Mouse (Mus musculus) urinary bladder, postnatal 10 days (tissue): ENCODE results near the gene F11r.

Experiments
- DNase-seq: peaks from one replicate; pipeline ENCODE4 v3.0.0; 2022; ENCODE audit warnings: low spot score

F11r gene

DNA sequence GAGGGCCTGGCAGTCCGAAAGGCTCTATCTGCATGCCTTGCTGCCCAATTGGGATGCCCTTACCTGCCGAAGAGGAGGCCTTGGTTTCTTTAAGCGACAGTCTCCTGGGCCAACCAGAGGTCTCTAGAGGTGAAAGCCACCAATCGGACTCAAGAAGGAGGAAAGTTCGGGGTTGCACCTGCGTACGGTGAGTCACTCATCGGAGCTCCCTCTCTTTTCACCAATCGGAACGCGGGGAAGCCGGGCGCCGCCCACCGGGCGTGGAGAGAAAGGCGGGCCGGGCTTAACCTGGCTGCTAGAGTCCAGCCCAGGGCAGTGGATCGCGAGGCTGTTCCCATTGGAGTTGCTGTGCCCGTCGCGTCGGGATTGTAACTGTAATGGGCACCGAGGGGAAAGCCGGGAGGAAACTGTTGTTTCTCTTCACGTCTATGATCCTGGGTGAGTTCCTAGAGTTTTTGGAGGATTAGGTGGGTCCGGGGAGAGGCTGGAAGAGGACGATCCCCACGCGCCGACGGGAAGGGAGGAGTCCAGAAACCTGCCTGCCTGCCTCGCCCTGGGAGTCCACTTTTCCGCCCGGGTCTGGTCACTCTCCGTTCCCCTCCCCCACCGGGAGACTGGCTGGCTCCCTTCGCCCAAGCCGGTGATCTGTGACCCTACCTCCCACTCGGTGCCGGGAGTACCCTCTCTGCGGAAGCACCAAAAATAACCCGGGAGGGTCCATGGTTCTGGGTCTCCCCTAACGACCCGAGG, at the start of gene F11r:
Gene F11r (plus strand): TSS at position 272 of the 750 bp plus-strand sequence.
- DNase-seq = peak; percentile 71

DNA sequence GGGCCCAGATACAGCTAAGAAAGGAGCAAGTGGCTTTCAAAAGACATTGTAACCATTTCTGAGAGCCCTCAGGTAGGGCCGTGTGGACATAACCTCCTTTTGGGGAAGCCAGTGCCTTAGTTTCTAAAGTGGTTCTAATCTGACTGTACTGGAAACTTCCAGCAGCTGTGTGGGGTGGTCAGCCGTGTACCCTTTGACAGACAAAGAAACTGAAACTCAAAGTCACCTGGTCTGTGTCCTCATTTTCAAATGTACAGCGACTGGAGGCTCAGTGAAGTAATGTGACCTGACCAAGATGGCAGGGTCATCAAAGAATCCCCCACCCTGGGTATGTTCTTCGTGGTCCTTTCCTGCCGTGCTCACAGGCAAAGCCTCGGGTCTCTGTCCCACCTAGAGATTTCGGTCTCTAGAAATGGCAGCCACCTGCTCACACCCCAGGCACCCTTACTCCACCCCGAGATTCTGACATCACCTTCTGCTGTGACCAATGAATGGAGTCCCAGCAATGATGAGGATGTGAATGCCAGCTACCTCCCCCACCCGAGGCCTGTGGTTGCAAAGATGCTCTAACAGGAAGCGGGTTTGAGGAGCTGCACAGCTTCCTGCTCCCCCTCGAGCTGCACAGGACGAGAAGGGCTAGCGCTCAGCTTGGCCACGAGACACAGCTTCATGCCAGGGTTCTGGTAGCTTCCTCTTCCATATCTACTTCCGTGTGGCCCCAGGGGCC, 48.8 kb upstream of the F11r start, which contains the start of gene Arhgap30:
Gene Arhgap30 (plus strand): TSS at position 579 of the 727 bp plus-strand sequence.
- DNase-seq = no peak

DNA sequence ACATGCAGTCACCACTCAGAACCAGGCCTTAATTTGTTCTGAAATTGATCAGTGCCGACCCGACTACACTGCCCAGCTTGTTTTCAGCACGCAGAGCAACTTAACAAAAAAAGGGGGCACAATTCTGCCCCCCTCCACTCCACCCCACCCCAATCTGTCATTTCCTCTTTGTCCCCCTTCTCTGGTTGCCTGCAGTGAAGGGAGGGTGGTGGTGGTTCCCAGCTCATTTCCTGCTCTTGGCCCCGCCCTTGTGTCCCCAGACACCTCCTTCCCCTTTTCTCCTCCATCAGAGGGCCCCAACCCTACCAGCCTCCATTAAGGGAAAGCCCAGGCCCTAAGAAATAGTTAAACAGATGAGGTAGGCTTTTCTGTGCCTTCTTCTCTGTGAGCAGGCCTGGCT, 47.2 kb upstream of the F11r start:
- DNase-seq = no peak

DNA sequence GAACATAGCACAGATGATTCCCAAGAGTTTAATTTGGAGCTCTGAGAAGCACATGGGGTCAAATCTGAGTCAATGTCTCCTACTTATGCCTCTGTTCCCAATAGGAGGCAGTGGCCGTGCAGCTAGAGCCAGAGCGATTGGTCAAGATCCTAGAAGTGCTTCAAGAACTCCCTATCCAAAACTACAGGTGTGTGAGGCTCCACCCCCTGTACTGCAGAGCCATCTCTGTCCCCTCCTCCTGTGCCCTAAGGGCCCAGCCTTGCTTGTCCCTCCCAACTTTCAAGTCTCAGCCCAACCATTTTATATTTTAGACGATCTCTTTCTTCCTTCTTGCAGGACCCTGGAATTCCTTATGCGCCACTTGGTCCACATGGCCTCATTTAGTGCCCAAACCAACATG, 35.5 kb upstream of the F11r start:
- no peak for DNase-seq

GRCm38 (mm10) chr1:171402991-171403390, 34.3 kb upstream of the F11r start:
- no peak for DNase-seq

DNA sequence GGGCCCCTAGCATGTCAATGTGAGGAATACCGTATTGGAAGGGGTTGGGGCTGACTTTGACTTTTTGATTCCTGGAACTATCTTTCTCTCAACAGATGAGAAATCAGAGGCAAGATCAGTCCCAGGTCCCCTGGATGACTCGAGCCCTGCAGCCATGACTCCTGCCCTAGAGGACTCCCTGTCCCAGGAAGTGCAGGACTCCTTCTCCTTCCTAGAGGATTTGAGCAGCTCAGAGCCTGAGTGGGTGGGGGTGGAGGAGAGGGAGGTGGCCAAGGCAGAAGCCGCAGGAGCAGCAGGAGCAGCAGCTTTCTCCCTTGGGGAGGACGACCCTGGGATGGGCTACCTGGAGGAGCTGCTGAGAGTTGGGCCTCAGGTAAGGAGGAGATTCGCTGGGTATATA, 30.1 kb upstream of the F11r start:
- no peak for DNase-seq

- no peak for DNase-seq
Measured at GRCm38 (mm10) chr1:171410231-171410630, 27.1 kb upstream of the F11r start.

GRCm38 (mm10) chr1:171410947-171411484, 26.3 kb upstream of the F11r start, which contains the start of gene Usf1:
TSS of gene Usf1 (plus strand) at chr1:171411313.
- peak; percentile 77 for DNase-seq

GRCm38 (mm10) chr1:171411492-171411941, 25.8 kb upstream of the F11r start:
- DNase-seq = no peak

DNA sequence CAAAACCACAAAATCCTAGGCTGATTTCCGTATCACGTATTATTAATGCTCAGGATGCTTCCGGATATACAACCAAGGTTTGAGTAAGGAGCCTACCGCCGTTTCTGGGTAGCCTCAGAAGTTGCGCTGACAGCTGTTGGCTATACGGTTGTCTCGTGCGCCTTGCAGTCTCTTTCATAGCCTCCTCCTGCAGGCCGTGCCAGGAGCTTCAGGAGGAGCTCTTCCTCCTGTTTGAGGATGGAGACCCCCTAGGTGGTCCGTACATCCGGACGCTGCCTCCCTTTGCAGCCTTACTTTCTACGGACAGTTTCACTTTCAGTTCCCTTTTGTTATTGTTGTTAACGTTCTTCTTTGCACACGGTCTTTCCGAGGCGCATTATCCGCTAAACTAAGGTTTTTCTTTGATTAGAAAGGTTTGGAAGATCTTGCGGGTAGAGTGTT, 25.3 kb upstream of the F11r start:
- DNase-seq = no peak

DNA sequence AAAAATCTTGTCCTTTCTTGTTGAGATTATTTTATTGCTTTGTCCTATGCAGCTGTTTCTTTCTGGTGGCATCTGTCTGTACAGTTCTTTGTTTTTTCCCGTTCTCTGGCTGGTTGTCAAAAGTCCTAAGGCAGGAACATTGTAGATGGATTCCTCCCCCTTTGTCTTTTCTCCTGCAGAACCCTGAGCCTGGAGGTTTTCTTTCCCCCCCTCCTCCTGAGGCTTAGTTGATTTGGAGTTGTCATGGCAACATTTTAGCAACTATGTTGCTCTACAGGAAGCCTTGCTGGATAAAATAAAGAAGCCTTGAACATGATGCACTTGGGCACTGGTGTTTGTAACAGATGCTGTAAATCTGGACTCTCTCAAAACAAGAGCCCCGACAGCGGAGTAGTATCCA, 24.9 kb upstream of the F11r start:
- no peak for DNase-seq

GRCm38 (mm10) chr1:171413608-171414007, 23.7 kb upstream of the F11r start:
- no peak for DNase-seq

DNA sequence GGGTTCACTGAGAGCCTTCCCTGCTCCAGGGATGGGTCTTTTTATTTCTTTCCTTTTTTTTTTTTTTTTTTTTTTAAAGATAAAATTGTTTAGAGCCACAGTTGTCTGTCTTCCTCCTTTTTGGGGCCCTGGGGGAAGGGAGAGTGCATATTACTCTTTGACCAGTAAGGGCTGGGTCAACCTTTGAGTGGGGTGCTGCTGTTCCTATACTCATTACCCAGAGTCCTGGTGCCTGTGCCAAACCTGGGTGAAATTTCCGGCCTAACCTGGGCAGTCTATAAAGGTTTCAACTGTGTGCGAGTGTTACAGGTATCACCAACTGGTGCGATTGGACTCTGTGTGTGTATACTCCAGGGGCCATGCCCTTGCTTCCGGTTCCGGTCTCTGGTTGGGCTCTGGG, 18.7 kb upstream of the F11r start, which contains the start of gene Tstd1:
Gene Tstd1 (plus strand): TSS at position 213 of the 400 bp plus-strand sequence.
- DNase-seq = no peak

DNA sequence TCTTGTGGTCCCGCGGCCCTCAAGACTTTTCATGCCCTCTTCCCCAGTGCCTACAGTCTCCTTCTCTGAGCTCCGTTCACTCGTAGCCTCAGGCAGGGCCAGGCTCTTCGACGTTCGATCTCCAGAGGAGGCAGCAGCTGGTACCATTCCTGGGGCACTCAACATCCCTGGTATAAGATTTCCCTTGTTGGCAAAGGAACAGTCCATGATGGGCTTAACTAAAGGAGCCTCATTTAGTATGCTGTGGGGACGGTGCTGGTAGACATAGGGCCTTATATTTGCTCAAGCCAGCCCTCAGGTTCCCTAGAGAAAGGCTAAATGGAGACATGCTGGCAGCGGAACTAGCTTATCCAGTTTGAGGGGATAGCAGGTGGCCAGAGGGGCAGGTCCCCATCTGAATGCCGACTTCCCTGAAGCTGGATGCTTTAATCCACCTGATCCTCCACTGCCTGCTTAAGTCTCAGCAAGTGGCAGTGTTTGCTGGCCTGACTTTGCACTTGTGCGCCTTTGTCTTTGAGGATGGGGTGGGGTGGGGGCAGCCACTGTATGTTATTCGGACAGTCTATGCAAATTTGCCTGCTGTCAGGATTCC, 17.9 kb upstream of the F11r start:
- no peak for DNase-seq

DNA sequence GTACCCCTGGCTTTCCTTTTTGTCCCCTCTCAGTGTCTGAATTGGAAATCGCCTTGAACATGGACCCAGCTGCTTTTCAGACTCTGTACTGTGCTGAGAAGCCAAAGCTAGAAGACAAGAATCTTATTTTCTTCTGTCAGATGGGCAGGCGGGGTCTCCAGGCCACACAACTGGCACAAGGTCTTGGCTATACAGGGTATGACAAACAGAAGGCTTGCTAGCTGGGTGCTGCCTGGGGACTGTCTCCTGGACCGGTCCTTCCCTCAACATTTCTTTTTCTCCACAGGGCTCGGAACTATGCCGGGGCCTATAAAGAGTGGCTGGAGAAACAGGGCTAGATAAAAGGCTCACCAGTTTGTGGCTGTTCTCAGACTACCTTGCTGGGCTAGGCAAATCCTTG, 17.4 kb upstream of the F11r start:
- DNase-seq = no peak

GRCm38 (mm10) chr1:171422504-171423095, 14.7 kb upstream of the F11r start:
- DNase-seq = no peak

DNA sequence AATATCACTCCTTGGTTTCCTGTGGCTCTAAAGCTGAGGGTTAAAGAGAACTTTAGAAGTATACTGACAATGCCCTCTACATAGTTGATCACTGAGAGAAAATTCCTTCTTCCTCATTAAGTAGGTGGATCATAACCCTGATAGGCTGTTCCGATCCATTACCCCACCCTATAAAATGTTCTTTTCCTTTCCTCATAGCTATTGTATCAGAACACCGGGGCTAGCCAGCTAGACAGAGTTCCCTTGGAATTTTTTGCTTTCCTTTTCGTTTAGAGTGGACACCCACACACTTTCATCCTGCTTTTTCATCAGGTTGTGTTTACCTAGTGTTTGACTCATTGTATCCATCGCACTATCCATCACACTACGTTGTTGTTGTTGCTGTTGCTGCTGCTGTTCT, 12.7 kb upstream of the F11r start:
- no peak for DNase-seq

- no peak for DNase-seq
Measured at GRCm38 (mm10) chr1:171425126-171425525, 12.2 kb upstream of the F11r start.

- no peak for DNase-seq
Measured at GRCm38 (mm10) chr1:171432158-171432557, 5.2 kb upstream of the F11r start.

GRCm38 (mm10) chr1:171435288-171435814, 2.0 kb upstream of the F11r start:
- DNase-seq = no peak

DNA sequence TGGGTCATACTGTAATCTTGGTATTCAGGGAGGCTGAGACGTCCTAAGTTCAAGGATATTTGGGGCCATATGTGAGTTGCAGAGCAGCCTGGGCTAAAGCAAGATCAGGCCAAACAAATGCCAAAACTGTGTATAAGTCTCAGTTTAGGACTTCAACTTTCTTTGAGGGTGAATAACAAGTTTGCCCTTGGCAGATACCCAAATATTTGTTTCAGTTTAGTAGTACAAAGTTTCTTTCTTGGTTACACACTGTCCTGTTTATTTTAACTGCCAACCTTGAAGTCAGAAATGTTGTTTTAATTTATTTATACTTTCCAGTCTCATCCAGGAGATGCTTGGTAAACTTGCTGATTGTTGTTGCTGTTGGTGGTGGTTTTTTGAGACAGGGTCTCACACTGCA, 1.4 kb upstream of the F11r start:
- no peak for DNase-seq
